Mouse (Mus musculus): Measurements from ENCODE around the gene Slc41a2. TPM values are rescaled to one million over a fixed set of nuclear protein-coding genes. Genes with fewer than 3 reads are reported as not detected.
"Not testable (repeated sequence)": the region's sequence is repeated elsewhere in the genome, so short reads cannot be mapped to it uniquely, and the experiment has no call there.

The Slc41a2 gene
- polyA plus RNA-seq, 1 experiment from 2014 or later = 0.08 TPM

GRCm38 (mm10) chr10:83359956-83360355 is 22.3 kb upstream of the Slc41a2 start, which contains the start of gene D10Wsu102e:
D10Wsu102e (plus strand) TSS chr10:83360221.
- Histone ChIP-seq H3K9ac (ENCODE audit: low read depth, low read length) (peak within 1 kb of the TSS; percentile 78), H3K4me2 (peak within 1 kb of the TSS; percentile 72), H3K9me3 (ENCODE audit: control insufficient read depth, low read length) (no peaks in the 10 kb centered on the region), H3K4me1 (replicated peaks; ENCODE audit: control insufficient read depth, insufficient read depth, low read length) (peaks cover 26% of the 10 kb centered on the region), H3K27me3 (replicated peaks; ENCODE audit: control insufficient read depth, insufficient read depth, low read length) (no peaks in the 10 kb centered on the region), H3K36me3 (ENCODE audit: control insufficient read depth, insufficient read depth, low read length) (peaks cover 21% of the 10 kb centered on the region), H3K27ac (ENCODE audit: low read depth, low read length) (peak within 1 kb of the TSS; percentile 44; the same call in 1 of the 2 replicates), H3K4me3 (ENCODE audit: low read depth, low read length) (peak within 1 kb of the TSS; percentile 79)
- 0% methylated on average over 30 of the region's 30 CpGs for WGBS
- ATAC-seq (replicated peaks; ENCODE audit: low FRiP score) (peak; percentile 94), DNase-seq (ENCODE audit: low spot score) (peak; percentile 94)

- 78% methylated on average over 4 of the region's 4 CpGs for WGBS
- Histone ChIP-seq H3K36me3 (ENCODE audit: control insufficient read depth, insufficient read depth, low read length) (peaks cover 21% of the 10 kb centered on the region), H3K9ac (ENCODE audit: low read depth, low read length) (peak overlapping the region; percentile 51; the same call in 1 of the 2 replicates), H3K27me3 (replicated peaks; ENCODE audit: control insufficient read depth, insufficient read depth, low read length) (no peaks in the 10 kb centered on the region), H3K27ac (ENCODE audit: low read depth, low read length) (0 out of 2 replicates have a peak overlapping the region, but pooled peaks have one; percentile 34), H3K4me1 (replicated peaks; ENCODE audit: control insufficient read depth, insufficient read depth, low read length) (peaks cover 26% of the 10 kb centered on the region), H3K4me2 (peak overlapping the region; percentile 72), H3K9me3 (ENCODE audit: control insufficient read depth, low read length) (no peaks in the 10 kb centered on the region), H3K4me3 (ENCODE audit: low read depth, low read length) (peak overlapping the region; percentile 79)
- ATAC-seq (replicated peaks; ENCODE audit: low FRiP score) (no peak), DNase-seq (ENCODE audit: low spot score) (no peak)
Measured at GRCm38 (mm10) chr10:83359451-83359850, 21.8 kb upstream of the Slc41a2 start.

- Histone ChIP-seq H3K4me2 (no peak overlapping the region), H3K27me3 (replicated peaks; ENCODE audit: control insufficient read depth, insufficient read depth, low read length) (no peaks in the 10 kb centered on the region), H3K4me3 (ENCODE audit: low read depth, low read length) (no peak overlapping the region), H3K36me3 (ENCODE audit: control insufficient read depth, insufficient read depth, low read length) (no peaks in the 10 kb centered on the region), H3K4me1 (replicated peaks; ENCODE audit: control insufficient read depth, insufficient read depth, low read length) (peaks cover 16% of the 10 kb centered on the region), H3K9me3 (ENCODE audit: control insufficient read depth, low read length) (no peaks in the 10 kb centered on the region), H3K27ac (ENCODE audit: low read depth, low read length) (no peak overlapping the region), H3K9ac (ENCODE audit: low read depth, low read length) (no peak overlapping the region)
- DNase-seq (ENCODE audit: low spot score) = no peak
- 82% methylated on average over 12 of the region's 12 CpGs for WGBS
- ATAC-seq (replicated peaks; ENCODE audit: low FRiP score) = no peak
Measured at GRCm38 (mm10) chr10:83356416-83356815, 18.7 kb upstream of the Slc41a2 start.

- Histone ChIP-seq H3K4me3 (ENCODE audit: low read depth, low read length) (no peak overlapping the region), H3K9ac (ENCODE audit: low read depth, low read length) (no peak overlapping the region), H3K27ac (ENCODE audit: low read depth, low read length) (no peak overlapping the region), H3K27me3 (replicated peaks; ENCODE audit: control insufficient read depth, insufficient read depth, low read length) (no peaks in the 10 kb centered on the region), H3K36me3 (ENCODE audit: control insufficient read depth, insufficient read depth, low read length) (no peaks in the 10 kb centered on the region), H3K9me3 (ENCODE audit: control insufficient read depth, low read length) (no peaks in the 10 kb centered on the region), H3K4me1 (replicated peaks; ENCODE audit: control insufficient read depth, insufficient read depth, low read length) (peaks cover 9% of the 10 kb centered on the region), H3K4me2 (no peak overlapping the region)
- DNase-seq (ENCODE audit: low spot score) (no peak), ATAC-seq (replicated peaks; ENCODE audit: low FRiP score) (no peak)
- 73% methylated on average over 8 of the region's 8 CpGs for WGBS
Measured at GRCm38 (mm10) chr10:83354333-83354719, 16.6 kb upstream of the Slc41a2 start.

GRCm38 (mm10) chr10:83353680-83354332 is 16.1 kb upstream of the Slc41a2 start:
- DNase-seq (ENCODE audit: low spot score) (no peak), ATAC-seq (replicated peaks; ENCODE audit: low FRiP score) (no peak)
- H3K27me3 ChIP-seq (replicated peaks; ENCODE audit: control insufficient read depth, insufficient read depth, low read length) = no peaks in the 10 kb centered on the region
- H3K27ac ChIP-seq (ENCODE audit: low read depth, low read length) = no peak overlapping the region
- H3K36me3 ChIP-seq (ENCODE audit: control insufficient read depth, insufficient read depth, low read length) = no peaks in the 10 kb centered on the region
- WGBS = 48% methylated on average over 14 of the region's 14 CpGs
- no peaks in the 10 kb centered on the region for H3K9me3 ChIP-seq (ENCODE audit: control insufficient read depth, low read length)
- no peak overlapping the region for H3K9ac ChIP-seq (ENCODE audit: low read depth, low read length)
- peaks cover 4% of the 10 kb centered on the region for H3K4me1 ChIP-seq (replicated peaks; ENCODE audit: control insufficient read depth, insufficient read depth, low read length)
- H3K4me2 ChIP-seq = no peak overlapping the region
- H3K4me3 ChIP-seq (ENCODE audit: low read depth, low read length) = no peak overlapping the region

GRCm38 (mm10) chr10:83351779-83352178 is 14.1 kb upstream of the Slc41a2 start:
- H3K4me2 ChIP-seq; H3K4me3 ChIP-seq (ENCODE audit: low read depth, low read length); H3K27ac ChIP-seq (ENCODE audit: low read depth, low read length); H3K9ac ChIP-seq (ENCODE audit: low read depth, low read length); DNase-seq (ENCODE audit: low spot score); H3K4me1 ChIP-seq (replicated peaks; ENCODE audit: control insufficient read depth, insufficient read depth, low read length); H3K9me3 ChIP-seq (ENCODE audit: control insufficient read depth, low read length); H3K36me3 ChIP-seq (ENCODE audit: control insufficient read depth, insufficient read depth, low read length); H3K27me3 ChIP-seq (replicated peaks; ENCODE audit: control insufficient read depth, insufficient read depth, low read length); ATAC-seq (replicated peaks; ENCODE audit: low FRiP score): not testable (repeated sequence)
- WGBS = 80% methylated on average over 4 of the region's 4 CpGs

GRCm38 (mm10) chr10:83350689-83351088 is 13.0 kb upstream of the Slc41a2 start:
- ATAC-seq (replicated peaks; ENCODE audit: low FRiP score) = no peak
- no peak overlapping the region for H3K27ac ChIP-seq (ENCODE audit: low read depth, low read length)
- 81% methylated on average over 2 of the region's 2 CpGs for WGBS
- DNase-seq (ENCODE audit: low spot score) = no peak
- no peaks in the 10 kb centered on the region for H3K9me3 ChIP-seq (ENCODE audit: control insufficient read depth, low read length)
- H3K9ac ChIP-seq (ENCODE audit: low read depth, low read length) = no peak overlapping the region
- no peaks in the 10 kb centered on the region for H3K36me3 ChIP-seq (ENCODE audit: control insufficient read depth, insufficient read depth, low read length)
- H3K4me3 ChIP-seq (ENCODE audit: low read depth, low read length) = no peak overlapping the region
- no peaks in the 10 kb centered on the region for H3K4me1 ChIP-seq (replicated peaks; ENCODE audit: control insufficient read depth, insufficient read depth, low read length)
- no peak overlapping the region for H3K4me2 ChIP-seq
- H3K27me3 ChIP-seq (replicated peaks; ENCODE audit: control insufficient read depth, insufficient read depth, low read length) = no peaks in the 10 kb centered on the region

- DNase-seq (ENCODE audit: low spot score) = no peak
- no peaks in the 10 kb centered on the region for H3K9me3 ChIP-seq (ENCODE audit: control insufficient read depth, low read length)
- no peaks in the 10 kb centered on the region for H3K36me3 ChIP-seq (ENCODE audit: control insufficient read depth, insufficient read depth, low read length)
- H3K27ac ChIP-seq (ENCODE audit: low read depth, low read length) = no peak overlapping the region
- ATAC-seq (replicated peaks; ENCODE audit: low FRiP score) = no peak
- H3K9ac ChIP-seq (ENCODE audit: low read depth, low read length) = no peak overlapping the region
- H3K27me3 ChIP-seq (replicated peaks; ENCODE audit: control insufficient read depth, insufficient read depth, low read length) = no peaks in the 10 kb centered on the region
- H3K4me2 ChIP-seq = no peak overlapping the region
- WGBS = 35% methylated on average over 7 of the region's 7 CpGs
- no peaks in the 10 kb centered on the region for H3K4me1 ChIP-seq (replicated peaks; ENCODE audit: control insufficient read depth, insufficient read depth, low read length)
- H3K4me3 ChIP-seq (ENCODE audit: low read depth, low read length) = no peak overlapping the region
Measured at GRCm38 (mm10) chr10:83347494-83347893, 9.8 kb upstream of the Slc41a2 start.

- H3K36me3 ChIP-seq (ENCODE audit: control insufficient read depth, insufficient read depth, low read length) = no peaks in the 10 kb centered on the region
- ATAC-seq (replicated peaks; ENCODE audit: low FRiP score) = no peak
Measured at GRCm38 (mm10) chr10:83346359-83346736, 8.7 kb upstream of the Slc41a2 start.

More at GRCm38 (mm10) chr10:83346359-83346736, 8.7 kb upstream of the Slc41a2 start:
- Histone ChIP-seq H3K27me3 (replicated peaks; ENCODE audit: control insufficient read depth, insufficient read depth, low read length) (no peaks in the 10 kb centered on the region; the same call in 1 of the 2 replicates), H3K4me3 (ENCODE audit: low read depth, low read length) (no peak overlapping the region), H3K9me3 (ENCODE audit: control insufficient read depth, low read length) (no peaks in the 10 kb centered on the region), H3K9ac (ENCODE audit: low read depth, low read length) (no peak overlapping the region), H3K4me1 (replicated peaks; ENCODE audit: control insufficient read depth, insufficient read depth, low read length) (no peaks in the 10 kb centered on the region), H3K4me2 (no peak overlapping the region), H3K27ac (ENCODE audit: low read depth, low read length) (no peak overlapping the region)
- no peak for DNase-seq (ENCODE audit: low spot score)
- WGBS = 67% methylated on average over 5 of the region's 5 CpGs
